Mouse (Mus musculus) bone marrow macrophage, adult 2 months (primary cell): Measurements from ENCODE around the gene 4930402H24Rik. TPM values are rescaled to one million over a fixed set of nuclear protein-coding genes. Genes with fewer than 3 reads are reported as not detected.
A peak's percentile ranks its signal among the peaks of the same experiment; 100 is the strongest.

Source experiments
- H3K27ac ChIP-seq: 2 replicates; pipeline ENCODE4 v1.5.1; 2012; ENCODE audit warnings: low read depth, low read length; ENCODE audit not compliant: insufficient read depth
- H3K4me1 ChIP-seq: 2 replicates; pipeline ENCODE4 v1.6.1; 2012; ENCODE audit warnings: low read length; ENCODE audit not compliant: control insufficient read depth, insufficient read depth
- H3K4me3 ChIP-seq: 2 replicates; pipeline ENCODE4 v1.5.1; 2012; ENCODE audit warnings: mild to moderate bottlenecking, low read length, moderate library complexity; ENCODE audit not compliant: insufficient read depth
- CTCF ChIP-seq: IDR thresholded peaks from 2 replicates; pipeline ENCODE4 v1.5.1; 2012; ENCODE audit warnings: low read depth, mild to moderate bottlenecking, low read length, moderate library complexity
- POLR2A ChIP-seq: IDR thresholded peaks from 2 replicates; pipeline ENCODE4 v1.6.1; 2012; ENCODE audit warnings: mild to moderate bottlenecking, low read depth, low read length, borderline replicate concordance
- polyA plus RNA-seq: library from polyadenylated mRNA; stranded (reverse); fragments of >200 nt; gene quantifications from 2 replicates; pipeline ENCODE4 v1.2.4, GENCODE M21; 2012; ENCODE audit not compliant: missing spikeins, insufficient read depth, insufficient read length

4930402H24Rik gene
- polyA plus RNA-seq, result 22.8 and 27.0 TPM in 2 replicates

- Histone ChIP-seq H3K27ac (no peak within 1 kb of the TSS), H3K4me1 (peaks cover 13% of the 10 kb centered on the region)
- TF ChIP-seq POLR2A (no peak), CTCF (no peak)
These were observed at the start of gene 4930402H24Rik, which contains the start of gene Atrn for GRCm38 (mm10) chr2:130905751-130906583. Gene 4930402H24Rik (minus strand): TSS chr2:130906406. Gene Atrn (plus strand): TSS chr2:130906495.

GRCm38 (mm10) chr2:130950548-130950947, 44.3 kb upstream of the 4930402H24Rik start:
- Histone ChIP-seq H3K27ac (no peak overlapping the region), H3K4me3 (no peak overlapping the region), H3K4me1 (peaks cover 21% of the 10 kb centered on the region)
- TF ChIP-seq POLR2A (no peak), CTCF (peak; percentile 72)

More at GRCm38 (mm10) chr2:130905751-130906583, at the start of gene 4930402H24Rik, which contains the start of gene Atrn:
- peak within 1 kb of the TSS; percentile 98 for H3K4me3 ChIP-seq

- no peak overlapping the region for H3K4me3 ChIP-seq
- TF ChIP-seq CTCF (no peak), POLR2A (no peak)
These were observed 43.6 kb upstream of the 4930402H24Rik start for GRCm38 (mm10) chr2:130949781-130950180.

GRCm38 (mm10) chr2:130932865-130933264, 26.7 kb upstream of the 4930402H24Rik start:
- peaks cover 12% of the 10 kb centered on the region for H3K4me1 ChIP-seq
- H3K4me3 ChIP-seq, result no peak overlapping the region
- H3K27ac ChIP-seq, result no peak overlapping the region
- no peak for TF ChIP-seq CTCF
- no peak for TF ChIP-seq POLR2A

More at GRCm38 (mm10) chr2:130949781-130950180, 43.6 kb upstream of the 4930402H24Rik start:
- H3K27ac ChIP-seq, result no peak overlapping the region
- H3K4me1 ChIP-seq, result peaks cover 15% of the 10 kb centered on the region

GRCm38 (mm10) chr2:130929994-130930393, 23.8 kb upstream of the 4930402H24Rik start:
- Histone ChIP-seq H3K27ac (no peak overlapping the region), H3K4me1 (peaks cover 12% of the 10 kb centered on the region)
- TF ChIP-seq POLR2A (no peak), CTCF (no peak)

GRCm38 (mm10) chr2:130928530-130928929, 22.3 kb upstream of the 4930402H24Rik start:
- H3K27ac ChIP-seq, result no peak overlapping the region
- no peak overlapping the region for H3K4me3 ChIP-seq
- TF ChIP-seq POLR2A (no peak), CTCF (no peak)
- peaks cover 12% of the 10 kb centered on the region for H3K4me1 ChIP-seq

More at GRCm38 (mm10) chr2:130929994-130930393, 23.8 kb upstream of the 4930402H24Rik start:
- H3K4me3 ChIP-seq, result no peak overlapping the region

GRCm38 (mm10) chr2:130928031-130928430, 21.8 kb upstream of the 4930402H24Rik start:
- Histone ChIP-seq H3K27ac (no peak overlapping the region), H3K4me3 (no peak overlapping the region), H3K4me1 (peaks cover 11% of the 10 kb centered on the region)
- TF ChIP-seq POLR2A (no peak), CTCF (no peak)

- Histone ChIP-seq H3K4me1 (peaks cover 6% of the 10 kb centered on the region), H3K27ac (no peak overlapping the region), H3K4me3 (no peak overlapping the region)
- TF ChIP-seq POLR2A (no peak), CTCF (no peak)
These were observed 18.7 kb upstream of the 4930402H24Rik start for GRCm38 (mm10) chr2:130924950-130925349.

GRCm38 (mm10) chr2:130919062-130919593, 12.9 kb upstream of the 4930402H24Rik start:
- TF ChIP-seq POLR2A (no peak), CTCF (no peak)
- H3K4me3 ChIP-seq, result no peak overlapping the region
- no peak overlapping the region for H3K27ac ChIP-seq
- H3K4me1 ChIP-seq, result peaks cover 9% of the 10 kb centered on the region

GRCm38 (mm10) chr2:130917686-130918085, 11.5 kb upstream of the 4930402H24Rik start:
- Histone ChIP-seq H3K4me1 (peaks cover 9% of the 10 kb centered on the region), H3K4me3 (no peak overlapping the region), H3K27ac (no peak overlapping the region)
- no peak for TF ChIP-seq POLR2A
- TF ChIP-seq CTCF, result no peak
